In genomic region chr15:81544916-81545315, GRCm38 (mm10) we compare ENCODE assay signal across 27 mouse cellular contexts.
"Had no signal": no experiment of that assay in that cellular context is flagged by ENCODE, and none has a peak within 500 bp of the region (broad histone marks: within the 10 kb centered on the region; RNA-seq: fewer than 3 reads in every experiment).

No protein-coding gene starts in this region.

- H3K27ac ChIP-seq: limb, embryonic 10.5 days; limb, embryonic 12.5 days; limb, embryonic 13.5 days; limb, embryonic 15.5 days; liver, embryonic 12.5 days; liver, embryonic 13.5 days; liver, embryonic 14.5 days; liver, embryonic 15.5 days; lung, embryonic 15.5 days; macrophage; midbrain, embryonic 10.5 days; midbrain, embryonic 12.5 days; midbrain, embryonic 13.5 days; midbrain, embryonic 15.5 days had no signal

- DNase-seq: left cerebral cortex, postnatal 4 days; liver; liver, embryonic 13.5 days; liver, postnatal 0 days; lung, adult 18-20 months; lung, adult 2 months; lung, embryonic 14.5 days; lung, postnatal 10 days; lung, postnatal 14 days; lung, postnatal 36 days; lung, postnatal 4 days; midbrain, embryonic 14.5 days had no signal

- H3K4me1 ChIP-seq: limb, embryonic 10.5 days; limb, embryonic 12.5 days; limb, embryonic 13.5 days; limb, embryonic 15.5 days; liver, embryonic 12.5 days; lung, embryonic 15.5 days; midbrain, embryonic 10.5 days; midbrain, embryonic 12.5 days; midbrain, embryonic 13.5 days; midbrain, embryonic 15.5 days had no signal

- H3K27me3 ChIP-seq: limb, embryonic 12.5 days; limb, embryonic 13.5 days; limb, embryonic 15.5 days; liver, embryonic 12.5 days; liver, embryonic 13.5 days; liver, embryonic 15.5 days; lung, embryonic 15.5 days; midbrain, embryonic 12.5 days; midbrain, embryonic 13.5 days; midbrain, embryonic 15.5 days had no signal

- H3K36me3 ChIP-seq: limb, embryonic 10.5 days; limb, embryonic 12.5 days; limb, embryonic 13.5 days; limb, embryonic 15.5 days; liver, embryonic 12.5 days; liver, embryonic 13.5 days; liver, embryonic 15.5 days; lung, embryonic 15.5 days; midbrain, embryonic 10.5 days; midbrain, embryonic 12.5 days; midbrain, embryonic 13.5 days; midbrain, embryonic 15.5 days had no signal

- H3K9me3 ChIP-seq: limb, embryonic 10.5 days; limb, embryonic 13.5 days; limb, embryonic 15.5 days; liver, embryonic 12.5 days; liver, embryonic 13.5 days; liver, embryonic 15.5 days; lung, embryonic 15.5 days; midbrain, embryonic 10.5 days; midbrain, embryonic 12.5 days; midbrain, embryonic 13.5 days; midbrain, embryonic 15.5 days had no signal

- H3K4me3 ChIP-seq: limb, embryonic 10.5 days; limb, embryonic 12.5 days; limb, embryonic 13.5 days; limb, embryonic 15.5 days; liver, embryonic 12.5 days; liver, embryonic 13.5 days; liver, embryonic 15.5 days; lung, embryonic 15.5 days; megakaryocyte, embryonic 14.5 days; midbrain, embryonic 10.5 days; midbrain, embryonic 12.5 days; midbrain, embryonic 13.5 days; midbrain, embryonic 15.5 days; myocyte had no signal
